Mouse (Mus musculus) cortical plate, adult 2 months (tissue): ENCODE results near the gene Mthfsd.

Experiments
- CTCF ChIP-seq: fragments of 200-500 bp; IDR thresholded peaks from 2 replicates; pipeline ENCODE4 v1.5.1; 2011; ENCODE audit warnings: mild to moderate bottlenecking, control low read depth, low read length; ENCODE audit not compliant: insufficient read depth; ENCODE audit errors: extremely low read depth
- POLR2A ChIP-seq: fragments of 200-500 bp; IDR thresholded peaks from 2 replicates; pipeline ENCODE4 v1.6.1; 2011; ENCODE audit warnings: mild to moderate bottlenecking, low read length, control low read depth; ENCODE audit not compliant: insufficient read depth; ENCODE audit errors: extremely low read depth

DNA sequence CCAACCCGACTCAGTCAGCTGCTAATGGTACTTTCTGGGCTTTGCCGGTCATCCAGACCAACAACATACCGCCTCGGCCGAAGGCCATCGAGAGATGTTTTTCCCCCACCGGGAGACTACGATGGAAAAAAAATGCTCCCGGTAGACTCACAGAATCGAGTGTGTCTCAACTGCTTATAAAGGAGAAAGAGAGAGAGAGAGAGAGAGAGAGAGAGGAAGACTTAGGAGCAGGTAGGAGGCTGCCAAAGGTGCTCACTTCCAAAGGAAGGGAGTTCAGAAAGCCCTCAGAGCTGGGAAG is 33.4 kb downstream of the Mthfsd start:
- TF ChIP-seq POLR2A (no peak), CTCF (no peak)
